Mouse (Mus musculus) megakaryocyte, embryonic 14.5 days (primary cell): ENCODE results near the gene Grk3. TPM values are rescaled to one million over a fixed set of nuclear protein-coding genes. Genes with fewer than 3 reads are reported as not detected.

Experiments
- H3K27me3 ChIP-seq: replicated peaks from 2 replicates; pipeline ENCODE3; 2012; ENCODE audit warnings: inconsistent platforms
- H3K36me3 ChIP-seq: replicated peaks from 2 replicates; pipeline ENCODE3; 2012; ENCODE audit warnings: low read length, inconsistent platforms, mixed read lengths
- H3K4me1 ChIP-seq: 2 replicates; pipeline ENCODE4 v1.6.1; 2012; ENCODE audit warnings: inconsistent platforms
- H3K4me3 ChIP-seq: replicated peaks from 2 replicates; pipeline ENCODE3; 2012; ENCODE audit warnings: moderate library complexity, mild to moderate bottlenecking, inconsistent platforms
- H3K9me3 ChIP-seq: 2 replicates; pipeline ENCODE4 v1.6.1; 2012; ENCODE audit warnings: inconsistent platforms
- FLI1 ChIP-seq: IDR thresholded peaks from 2 replicates; pipeline ENCODE4 v1.6.1; 2012; ENCODE audit warnings: low read length, inconsistent platforms, mixed read lengths
- GATA1 ChIP-seq: IDR thresholded peaks from 3 replicates; pipeline ENCODE4 v1.6.1; 2012; ENCODE audit warnings: mixed read lengths, low read length, inconsistent platforms, borderline replicate concordance
- polyA plus RNA-seq: library from polyadenylated mRNA; stranded (reverse); fragments of >175 nt; gene quantifications from 2 replicates; pipeline ENCODE4 v1.2.3, GENCODE M21; 2012; ENCODE audit warnings: low replicate concordance; ENCODE audit not compliant: insufficient read depth

The Grk3 gene
- polyA plus RNA-seq, 1 experiment, result 0.40 TPM

DNA sequence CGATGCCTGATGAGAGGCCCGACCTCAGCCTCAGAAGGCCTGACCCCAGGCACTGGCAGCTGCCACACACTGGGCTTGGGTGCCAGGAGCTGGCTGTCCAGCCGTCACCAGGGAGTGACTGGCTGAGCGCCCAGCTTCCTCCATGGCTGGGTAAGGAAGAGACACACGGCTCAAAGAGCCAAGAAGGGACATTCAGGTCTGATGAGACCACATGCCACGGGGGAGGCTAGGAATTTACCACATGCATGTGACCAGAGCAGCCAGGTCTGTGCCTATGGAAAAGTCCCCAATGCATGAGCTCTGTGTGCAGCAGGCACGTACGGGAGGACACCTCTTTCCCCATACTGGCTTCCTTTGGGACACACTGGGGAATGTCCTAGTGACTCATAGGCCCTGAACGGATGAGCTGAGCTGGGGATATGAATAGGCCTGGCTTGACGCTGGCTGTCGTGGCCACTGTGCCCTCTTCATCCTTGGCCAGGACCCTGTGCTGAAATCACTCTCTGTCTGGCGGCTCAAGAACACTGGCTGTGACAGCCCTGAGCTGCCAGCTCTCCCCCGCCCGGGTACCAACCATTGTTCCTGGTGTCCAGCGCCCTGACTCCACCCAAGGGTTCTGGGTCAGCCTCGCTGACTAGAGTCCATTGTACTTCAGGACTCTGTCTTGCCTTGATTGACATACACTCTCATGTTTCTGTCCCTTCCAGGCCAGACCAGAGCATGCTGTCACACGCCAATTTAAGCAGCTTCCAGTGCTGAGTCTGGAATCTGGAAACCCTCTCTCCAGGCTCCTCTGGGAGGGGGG, 128.7 kb downstream of the Grk3 start:
- TF ChIP-seq GATA1, result no peak
- TF ChIP-seq FLI1, result no peak
- H3K36me3 ChIP-seq, result no peaks in the 10 kb centered on the region
- H3K27me3 ChIP-seq, result peaks cover 8% of the 10 kb centered on the region
- peaks cover 9% of the 10 kb centered on the region for H3K9me3 ChIP-seq
- H3K4me1 ChIP-seq, result no peaks in the 10 kb centered on the region
- no peak overlapping the region for H3K4me3 ChIP-seq

DNA sequence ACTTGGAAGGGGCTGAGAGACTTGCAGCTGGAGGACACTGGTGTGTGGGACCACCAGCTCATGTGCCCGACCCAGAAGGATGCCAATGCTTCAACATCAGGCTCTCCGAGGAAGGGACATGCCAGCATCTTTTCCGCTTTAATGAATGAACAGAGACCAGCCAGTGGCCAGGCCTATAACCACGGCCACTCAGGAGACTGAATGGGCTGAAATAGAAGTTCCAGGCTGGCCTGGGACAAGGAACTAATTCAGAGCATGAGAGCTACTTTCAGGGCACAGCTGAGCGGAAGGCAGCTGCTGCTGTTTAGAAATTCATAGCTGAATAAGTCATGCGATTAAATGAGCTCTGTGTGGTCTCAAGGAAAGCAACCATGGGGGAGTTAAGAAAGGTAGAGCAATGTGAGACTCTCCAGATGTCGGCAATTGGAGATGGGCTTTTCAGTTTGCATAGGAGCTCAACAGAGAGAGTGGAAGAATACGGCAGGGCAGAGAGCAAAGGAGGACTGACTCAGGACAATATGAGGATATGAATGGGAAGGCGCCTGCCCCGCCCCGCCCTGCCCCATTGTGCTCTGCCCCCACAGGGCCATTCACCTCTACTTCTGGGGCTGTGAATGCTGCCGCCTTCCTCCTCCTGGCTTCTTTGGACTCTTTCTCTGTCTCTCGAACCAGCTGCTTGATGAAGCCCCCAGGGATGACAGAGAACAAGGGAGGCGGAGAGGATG, 138.0 kb downstream of the Grk3 start:
- Histone ChIP-seq H3K4me3 (no peak overlapping the region), H3K9me3 (no peaks in the 10 kb centered on the region), H3K36me3 (no peaks in the 10 kb centered on the region), H3K4me1 (no peaks in the 10 kb centered on the region), H3K27me3 (peaks cover 36% of the 10 kb centered on the region)
- no peak for TF ChIP-seq GATA1
- TF ChIP-seq FLI1, result no peak

GRCm38 (mm10) chr5:112876846-112877390, 138.7 kb downstream of the Grk3 start:
- no peaks in the 10 kb centered on the region for H3K4me1 ChIP-seq
- H3K27me3 ChIP-seq, result peaks cover 39% of the 10 kb centered on the region
- H3K4me3 ChIP-seq, result no peak overlapping the region
- TF ChIP-seq FLI1 (no peak), GATA1 (no peak)
- H3K36me3 ChIP-seq, result no peaks in the 10 kb centered on the region
- H3K9me3 ChIP-seq, result no peaks in the 10 kb centered on the region

GRCm38 (mm10) chr5:112872999-112873398, 142.6 kb downstream of the Grk3 start:
- TF ChIP-seq GATA1, result no peak
- no peak for TF ChIP-seq FLI1
- H3K9me3 ChIP-seq, result no peaks in the 10 kb centered on the region

DNA sequence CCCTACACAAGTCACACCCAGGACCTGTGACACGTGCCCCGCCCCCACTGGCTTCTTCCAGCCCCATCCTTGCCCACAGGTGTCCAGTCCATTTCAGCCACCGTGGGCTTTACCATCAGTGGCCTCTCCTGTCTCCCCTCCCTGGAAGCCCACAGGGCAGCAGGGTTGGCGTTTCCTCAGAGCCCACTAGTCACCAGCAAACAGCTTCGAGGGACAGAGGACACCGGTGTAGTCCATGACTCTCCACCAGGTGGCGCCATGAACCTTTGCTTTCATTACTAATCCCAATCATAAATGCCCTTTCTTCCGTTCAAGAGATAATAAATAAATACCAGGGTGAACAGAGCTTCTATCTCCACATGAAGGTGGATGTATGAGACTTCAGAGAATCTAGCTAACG, 144.9 kb downstream of the Grk3 start:
- no peak for TF ChIP-seq GATA1
- no peak for TF ChIP-seq FLI1
- Histone ChIP-seq H3K4me1 (no peaks in the 10 kb centered on the region), H3K36me3 (no peaks in the 10 kb centered on the region), H3K4me3 (no peak overlapping the region), H3K27me3 (peaks cover 46% of the 10 kb centered on the region), H3K9me3 (no peaks in the 10 kb centered on the region)

More at GRCm38 (mm10) chr5:112872999-112873398, 142.6 kb downstream of the Grk3 start:
- peaks cover 44% of the 10 kb centered on the region for H3K27me3 ChIP-seq
- H3K4me3 ChIP-seq, result no peak overlapping the region
- H3K4me1 ChIP-seq, result no peaks in the 10 kb centered on the region
- no peaks in the 10 kb centered on the region for H3K36me3 ChIP-seq

DNA sequence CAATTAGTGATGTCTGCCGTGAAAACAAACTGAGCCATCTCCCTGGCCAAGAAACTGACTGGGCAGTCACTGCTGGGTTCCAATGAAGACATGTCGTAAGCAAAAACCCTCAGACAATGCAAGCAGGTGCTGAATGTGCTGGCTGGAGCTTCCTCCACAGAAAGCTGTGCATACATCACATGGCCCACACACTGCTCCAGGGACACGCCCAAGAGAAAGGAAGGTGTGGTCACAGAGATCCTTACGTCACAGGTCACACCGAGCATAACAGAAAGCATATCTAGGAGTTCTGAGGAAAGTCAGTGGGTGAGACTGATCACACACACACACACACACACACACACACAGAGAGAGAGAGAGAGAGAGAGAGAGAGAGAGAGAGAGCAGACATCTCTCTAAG, 147.0 kb downstream of the Grk3 start:
- no peak overlapping the region for H3K4me3 ChIP-seq
- TF ChIP-seq FLI1 (no peak), GATA1 (no peak)
- no peaks in the 10 kb centered on the region for H3K9me3 ChIP-seq
- H3K4me1 ChIP-seq, result no peaks in the 10 kb centered on the region
- peaks cover 36% of the 10 kb centered on the region for H3K27me3 ChIP-seq
- no peaks in the 10 kb centered on the region for H3K36me3 ChIP-seq

GRCm38 (mm10) chr5:112864719-112865367, 150.7 kb downstream of the Grk3 start:
- H3K9me3 ChIP-seq, result peaks cover 7% of the 10 kb centered on the region
- no peaks in the 10 kb centered on the region for H3K36me3 ChIP-seq
- TF ChIP-seq FLI1 (no peak), GATA1 (no peak)
- H3K4me3 ChIP-seq, result no peak overlapping the region
- no peaks in the 10 kb centered on the region for H3K4me1 ChIP-seq
- H3K27me3 ChIP-seq, result peaks cover 17% of the 10 kb centered on the region

Other genes with a start within 250 kb of the Grk3 start
- gene Myo18b, start 119.4 kb downstream of the Grk3 start, polyA plus RNA-seq, result 0.22 TPM in 1 of 2 replicates, not detected in the other
- gene Crybb2, start 54.3 kb upstream of the Grk3 start, polyA plus RNA-seq, result not detected in 2 replicates
- gene Crybb3, start 65.8 kb upstream of the Grk3 start, polyA plus RNA-seq, result 1.6 and 3.5 TPM in 2 replicates
- gene 2900026A02Rik, start 205.4 kb upstream of the Grk3 start, polyA plus RNA-seq, result 1.5 and 1.7 TPM in 2 replicates
- not detected in 2 replicates for gene Tmem211, start 211.1 kb upstream of the Grk3 start, polyA plus RNA-seq